Mouse (Mus musculus) C2C12 (cell line): ENCODE results near the gene Msrb3. TPM values are rescaled to one million over a fixed set of nuclear protein-coding genes. Genes with fewer than 3 reads are reported as not detected.

Experiments used
- H3K27me3 ChIP-seq: one replicate; pipeline ENCODE4 v1.6.1; 2011; ENCODE audit not compliant: control insufficient read depth, insufficient read depth, insufficient read length
- H3K36me3 ChIP-seq: one replicate; pipeline ENCODE4 v1.6.1; 2011; ENCODE audit not compliant: control insufficient read depth, insufficient read depth
- H3K4me3 ChIP-seq: one replicate; pipeline ENCODE4 v1.5.1; 2011; ENCODE audit warnings: mild to moderate bottlenecking, control low read depth; ENCODE audit not compliant: poor library complexity, insufficient read depth, severe bottlenecking
- H3K79me2 ChIP-seq: one replicate; pipeline ENCODE4 v1.6.1; 2011; ENCODE audit not compliant: control insufficient read depth, insufficient read depth
- H3K79me3 ChIP-seq: one replicate; pipeline ENCODE4 v1.6.1; 2011; ENCODE audit warnings: low read depth, control low read depth
- H3ac ChIP-seq: one replicate; pipeline ENCODE3; 2011; ENCODE audit warnings: low read depth; ENCODE audit not compliant: control insufficient read depth, insufficient read length
- CEBPB ChIP-seq: IDR thresholded peaks from one replicate; pipeline ENCODE4 v1.6.1; 2011; ENCODE audit warnings: low read depth, mild to moderate bottlenecking, control low read depth, moderate library complexity
- CTCF ChIP-seq: IDR thresholded peaks from one replicate; pipeline ENCODE4 v1.5.1; 2011; ENCODE audit not compliant: control insufficient read depth, insufficient read depth, insufficient read length
- FOSL1 ChIP-seq: IDR thresholded peaks from one replicate; pipeline ENCODE4 v1.8.0; 2011; ENCODE audit warnings: mild to moderate bottlenecking, low read length; ENCODE audit not compliant: poor library complexity, insufficient read depth, severe bottlenecking
- MAX ChIP-seq: IDR thresholded peaks from one replicate; pipeline ENCODE4 v1.6.1; 2011; ENCODE audit warnings: mild to moderate bottlenecking, control low read depth
- MYOD1 ChIP-seq: IDR thresholded peaks from one replicate; pipeline ENCODE4 v1.6.1; 2011; ENCODE audit warnings: low read depth; ENCODE audit not compliant: control insufficient read depth, insufficient read length
- MYOG ChIP-seq: IDR thresholded peaks from one replicate; pipeline ENCODE4 v1.6.1; 2011; ENCODE audit not compliant: control insufficient read depth, insufficient read length; ENCODE audit errors: extremely low read depth
- USF1 ChIP-seq: IDR thresholded peaks from one replicate; pipeline ENCODE4 v1.6.1; 2011; ENCODE audit warnings: low read depth, mild to moderate bottlenecking, control low read depth, moderate library complexity
- polyA plus RNA-seq: library from polyadenylated mRNA; unstranded; fragments of >200 nt; fragmentation: generic; extraction: Trizol; gene quantifications from one replicate; pipeline ENCODE4 v1.2.1, GENCODE M21; 2012; ENCODE audit warnings: missing spikeins

The Msrb3 gene
- polyA plus RNA-seq, 1 experiment: 13.3 TPM

DNA sequence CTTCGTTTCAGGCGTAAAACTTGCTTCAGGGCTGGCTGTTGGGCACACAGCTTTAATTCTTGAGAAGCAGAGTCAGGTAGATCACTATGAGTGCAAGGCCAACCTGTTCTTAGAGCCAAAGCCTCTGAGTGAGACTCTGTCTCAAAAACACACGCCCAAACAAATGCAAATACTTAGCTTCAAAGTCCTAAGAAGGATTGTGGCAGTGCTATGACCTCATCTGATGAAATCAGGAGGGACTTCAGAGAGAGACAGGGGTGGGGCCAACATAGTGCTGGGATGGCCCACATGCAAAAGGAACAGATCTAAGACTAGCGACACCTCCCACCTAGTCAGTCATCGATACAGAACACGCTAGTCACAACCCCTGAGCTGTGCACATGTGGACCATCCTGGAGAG, 150.7 kb downstream of the Msrb3 start:
- TF ChIP-seq CEBPB: no peak
- no peak for TF ChIP-seq MYOG
- TF ChIP-seq MYOD1: no peak
- TF ChIP-seq FOSL1: no peak
- TF ChIP-seq MAX: no peak
- TF ChIP-seq CTCF: no peak
- Histone ChIP-seq H3K36me3 (no peaks in the 10 kb centered on the region), H3K79me2 (no peaks in the 10 kb centered on the region), H3ac (no peak overlapping the region), H3K79me3 (no peaks in the 10 kb centered on the region), H3K4me3 (no peak overlapping the region), H3K27me3 (no peaks in the 10 kb centered on the region)

DNA sequence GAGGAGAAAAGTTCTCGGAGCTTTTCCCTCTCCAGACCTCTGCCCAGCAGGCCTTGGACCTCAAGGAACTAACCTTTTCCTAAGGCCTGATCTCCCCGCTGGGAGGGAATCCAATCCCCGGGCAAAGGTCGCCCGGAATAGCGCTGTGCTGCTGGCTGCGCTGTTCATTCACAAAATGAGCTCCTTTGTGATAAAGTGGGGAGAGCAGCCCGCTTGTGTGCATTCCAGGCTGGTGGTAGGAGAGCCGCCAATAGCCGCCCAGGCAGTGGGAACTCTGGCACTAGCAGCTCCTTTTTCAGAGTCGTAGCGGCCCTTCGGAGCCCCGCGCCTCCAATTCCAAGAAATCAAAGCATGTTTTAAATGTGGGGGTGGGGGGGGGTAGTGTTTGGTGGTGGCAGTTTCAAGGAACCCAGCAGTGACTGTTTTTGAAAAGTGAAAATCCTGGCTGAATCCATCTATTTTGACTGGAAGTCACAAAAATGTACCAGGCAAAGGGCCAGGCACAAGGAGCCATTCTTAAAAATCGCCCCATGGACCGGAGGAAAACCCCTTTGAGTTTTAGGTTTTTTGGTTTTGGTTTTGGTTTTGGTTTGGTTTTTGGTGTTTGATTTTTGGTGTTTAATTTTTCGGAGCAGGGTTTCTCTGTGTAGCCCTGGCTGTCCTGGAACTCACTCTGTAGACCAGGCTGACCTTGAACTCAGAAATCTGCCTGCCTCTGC, 153.6 kb downstream of the Msrb3 start:
- Histone ChIP-seq H3K79me2 (no peaks in the 10 kb centered on the region), H3ac (no peak overlapping the region), H3K4me3 (no peak overlapping the region), H3K27me3 (no peaks in the 10 kb centered on the region), H3K79me3 (no peaks in the 10 kb centered on the region), H3K36me3 (no peaks in the 10 kb centered on the region)
- TF ChIP-seq USF1 (no peak), MYOD1 (no peak), CTCF (no peak), MAX (no peak), FOSL1 (no peak), CEBPB (no peak), MYOG (no peak)

DNA sequence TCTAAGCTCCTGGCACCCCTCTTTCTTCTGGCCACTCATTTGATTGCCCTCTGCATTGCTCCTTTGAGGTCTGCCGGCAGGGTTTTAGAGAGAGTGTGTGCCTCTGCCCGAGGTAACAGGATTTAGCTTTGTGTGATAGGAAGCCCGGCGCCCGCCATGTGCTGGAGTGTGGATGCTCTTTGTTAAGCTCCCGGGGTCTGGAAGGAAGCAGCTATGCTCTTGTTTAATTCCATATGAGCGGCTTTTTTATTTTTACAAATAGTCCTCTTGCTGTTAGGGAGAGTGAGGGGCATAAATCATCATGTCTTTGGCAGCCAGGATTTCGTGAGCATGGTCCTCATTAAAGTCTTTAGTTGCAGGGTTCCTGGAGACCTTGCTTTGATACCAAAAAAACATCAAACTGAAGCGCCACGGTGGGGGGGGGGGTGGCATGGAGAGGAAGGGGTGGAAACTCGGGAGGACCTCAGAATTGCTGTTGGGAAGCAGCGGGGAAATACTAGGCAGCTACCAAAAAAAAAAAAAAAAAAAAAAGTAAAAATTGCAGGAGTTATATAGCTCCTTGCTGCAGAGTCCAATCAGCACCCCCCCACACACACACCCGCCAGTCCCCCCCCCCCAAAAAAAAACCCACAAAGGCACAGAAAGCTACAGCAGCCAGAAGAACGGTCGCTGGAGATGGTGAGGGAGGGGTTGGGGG, 154.3 kb downstream of the Msrb3 start:
- Histone ChIP-seq H3K36me3 (no peaks in the 10 kb centered on the region), H3K27me3 (no peaks in the 10 kb centered on the region), H3K4me3 (no peak overlapping the region), H3K79me3 (no peaks in the 10 kb centered on the region), H3K79me2 (no peaks in the 10 kb centered on the region), H3ac (no peak overlapping the region)
- TF ChIP-seq MAX (no peak), FOSL1 (no peak), CEBPB (no peak)

DNA sequence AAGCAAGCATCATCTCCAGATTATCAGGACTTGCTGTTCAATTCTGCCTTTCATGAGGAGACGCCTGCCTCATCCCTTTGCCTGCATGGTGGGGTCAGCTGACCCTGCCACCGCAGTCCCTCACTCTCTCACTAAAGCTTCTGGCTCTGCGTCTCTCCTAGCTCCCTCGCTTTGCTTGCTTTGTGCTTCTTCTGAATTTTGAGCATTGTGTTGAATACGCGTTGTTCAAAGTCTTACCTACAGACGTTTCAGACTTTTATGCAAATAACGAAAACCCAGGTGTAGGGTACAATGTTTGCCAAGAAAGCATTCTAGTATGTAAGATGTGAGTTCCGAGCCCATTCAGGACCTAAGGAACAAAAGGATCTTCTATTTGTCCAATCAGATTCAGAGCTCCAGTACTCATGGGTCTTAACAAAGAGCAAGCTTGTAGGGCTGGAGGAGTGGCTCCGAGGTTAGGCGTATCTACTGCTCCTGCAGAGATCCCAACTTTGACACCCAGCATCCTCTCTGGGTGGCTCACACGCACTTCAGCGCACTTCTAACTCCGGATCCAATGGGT, 162.3 kb downstream of the Msrb3 start:
- H3K79me2 ChIP-seq: no peaks in the 10 kb centered on the region
- no peaks in the 10 kb centered on the region for H3K27me3 ChIP-seq
- no peaks in the 10 kb centered on the region for H3K79me3 ChIP-seq
- no peak for TF ChIP-seq FOSL1
- no peak for TF ChIP-seq MYOG
- TF ChIP-seq CTCF: no peak
- no peak for TF ChIP-seq MAX
- no peak for TF ChIP-seq USF1
- no peak for TF ChIP-seq CEBPB
- no peak for TF ChIP-seq MYOD1
- H3ac ChIP-seq: no peak overlapping the region
- H3K4me3 ChIP-seq: no peak overlapping the region
- no peaks in the 10 kb centered on the region for H3K36me3 ChIP-seq

DNA sequence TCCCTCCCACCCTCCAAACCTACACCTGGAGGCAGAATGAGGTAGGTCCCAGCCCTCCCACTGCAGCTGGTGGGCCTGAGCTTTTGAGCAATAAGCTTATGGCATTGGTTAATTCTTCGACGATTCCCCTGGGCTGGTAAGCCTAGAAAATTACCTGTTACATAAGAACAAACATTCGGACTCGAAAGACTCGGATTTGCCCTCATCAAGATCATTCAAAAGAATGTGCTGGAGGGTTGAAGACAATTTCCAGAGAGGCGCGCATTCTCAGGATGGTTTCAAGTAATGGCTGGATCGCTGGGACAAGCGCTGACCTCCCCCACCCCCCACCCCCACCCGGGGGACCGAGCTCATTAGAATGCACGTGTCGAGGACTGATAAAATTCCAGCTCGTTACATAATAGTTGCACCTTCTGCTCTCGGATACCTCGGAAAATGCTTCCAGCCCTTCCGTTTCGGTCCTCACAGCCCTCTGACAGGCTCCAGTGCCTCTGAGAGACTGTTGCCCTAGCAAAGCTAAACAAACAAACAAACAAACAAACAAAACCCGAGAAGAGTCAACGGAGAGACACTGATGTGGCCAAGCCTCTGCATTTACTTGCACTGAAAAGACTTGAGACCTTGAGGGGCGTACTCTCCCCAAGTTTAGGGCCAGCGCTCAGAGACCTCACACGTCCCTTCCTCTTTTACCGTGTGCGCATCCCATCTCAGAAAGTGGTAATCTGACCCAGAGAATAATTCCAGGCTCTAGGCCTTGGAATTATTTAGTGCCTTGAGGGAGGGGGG, 163.0 kb downstream of the Msrb3 start:
- H3K4me3 ChIP-seq: no peak overlapping the region

More for the DNA sequence above, 163.0 kb downstream of the Msrb3 start:
- TF ChIP-seq CEBPB (no peak), CTCF (no peak), USF1 (no peak), MAX (no peak), FOSL1 (no peak), MYOG (no peak), MYOD1 (no peak)
- H3K79me3 ChIP-seq: no peaks in the 10 kb centered on the region
- H3K79me2 ChIP-seq: no peaks in the 10 kb centered on the region
- no peaks in the 10 kb centered on the region for H3K27me3 ChIP-seq
- no peaks in the 10 kb centered on the region for H3K36me3 ChIP-seq
- H3ac ChIP-seq: no peak overlapping the region
